Mouse (Mus musculus) monocyte, adult 2 months (primary cell): ENCODE measurements around the gene Utrn.

Experiments
- DNase-seq, 2 experiments: peaks; one replicate each; pipeline ENCODE4 v3.0.0; 2022; ENCODE audit warnings: low spot score in 2 of 2, low read depth in 1 of 2

The Utrn gene

DNA sequence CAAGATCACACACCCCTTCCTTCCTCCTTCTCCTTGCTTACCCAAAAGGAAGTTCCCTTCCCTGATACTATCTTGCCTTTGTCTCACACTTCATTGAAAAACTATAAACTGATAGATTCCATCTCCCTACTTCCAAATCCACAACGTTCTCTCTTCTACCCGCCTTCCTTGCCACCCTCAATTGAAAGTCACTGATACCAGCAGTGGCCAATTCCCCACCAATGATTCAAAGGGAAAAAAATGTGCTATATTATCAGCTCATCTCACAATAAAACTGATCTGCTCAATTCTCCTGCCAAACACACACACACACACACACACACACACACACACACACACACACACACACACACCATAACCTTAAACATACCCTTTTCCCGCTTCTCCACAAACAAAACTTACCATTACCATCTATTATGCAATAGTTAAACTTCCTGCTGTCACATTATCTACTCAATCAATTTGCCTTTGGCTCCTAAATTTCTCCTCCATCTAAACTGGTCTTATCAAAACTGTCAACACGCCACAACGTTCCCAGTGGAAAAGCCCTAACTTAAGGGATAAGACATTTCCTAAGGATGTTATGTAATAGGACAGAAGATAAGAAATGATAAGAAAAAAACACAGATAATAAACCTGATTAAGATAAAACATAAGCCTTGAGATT, 399.6 kb downstream of the Utrn start:
- no peak for DNase-seq

DNA sequence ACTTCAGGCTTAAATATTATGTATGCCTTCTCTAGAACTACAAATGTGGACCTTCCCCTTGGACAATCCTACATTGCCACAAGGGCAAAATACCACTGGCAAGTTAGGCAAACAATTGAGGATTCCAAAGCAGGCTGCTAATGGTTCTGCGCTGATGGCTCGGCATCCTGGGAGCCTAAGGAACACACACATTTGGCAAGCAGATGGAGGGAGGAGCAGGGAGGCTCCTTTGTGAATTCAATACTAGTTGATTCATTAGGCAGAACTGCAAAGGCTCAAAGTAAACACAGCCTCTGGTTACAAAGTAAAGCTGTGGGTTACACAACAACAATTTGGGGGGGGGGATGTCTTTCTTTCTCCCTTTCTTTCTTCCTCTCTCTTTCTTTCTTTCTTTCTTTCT, 401.6 kb downstream of the Utrn start:
- no peak for DNase-seq

- no peak for DNase-seq
Observed at GRCm38 (mm10) chr10:12460945-12461344, 408.2 kb downstream of the Utrn start.

DNA sequence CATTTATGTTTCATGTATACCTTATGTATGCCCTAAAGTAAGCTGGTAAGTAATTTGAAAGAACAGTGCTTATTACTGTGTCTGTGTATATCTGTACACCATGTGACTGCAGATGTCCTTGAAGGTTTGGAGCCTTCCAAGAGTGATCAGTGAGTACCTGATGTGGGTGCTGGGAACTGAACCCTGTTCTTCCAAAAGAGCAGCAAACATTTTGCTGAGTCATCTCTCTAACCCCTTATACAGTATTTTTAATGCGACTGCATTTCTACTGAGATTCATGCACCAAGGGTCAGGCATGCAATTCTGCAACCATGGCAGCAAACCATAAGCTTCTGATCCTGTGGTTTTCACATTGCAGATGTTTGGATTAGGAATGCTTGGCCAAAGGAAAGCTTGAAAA, 412.3 kb downstream of the Utrn start:
- DNase-seq: no peak

DNA sequence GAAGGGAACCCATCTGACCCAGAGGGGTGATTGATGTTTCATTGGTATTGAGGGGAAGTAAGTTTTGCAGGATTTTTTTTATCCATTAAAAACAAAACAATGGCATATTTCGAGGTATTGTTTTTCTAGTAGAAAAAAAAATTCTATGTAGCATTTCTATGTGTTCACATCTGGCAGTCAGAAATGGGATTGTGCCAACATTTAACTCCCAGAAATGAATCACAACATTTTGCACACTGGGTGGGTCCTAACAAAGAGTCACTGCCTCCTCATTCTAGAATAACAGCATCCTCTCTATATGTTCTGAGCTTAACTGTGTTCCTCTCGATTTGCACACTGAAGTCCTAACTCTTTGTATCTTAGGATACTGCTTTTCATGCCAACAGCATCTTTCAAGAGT, 416.5 kb downstream of the Utrn start:
- DNase-seq: no peak

GRCm38 (mm10) chr10:12444122-12444521, 425.0 kb downstream of the Utrn start:
- DNase-seq: no peak

- DNase-seq: no peak
Observed at GRCm38 (mm10) chr10:12433161-12433560, 436.0 kb downstream of the Utrn start.

DNA sequence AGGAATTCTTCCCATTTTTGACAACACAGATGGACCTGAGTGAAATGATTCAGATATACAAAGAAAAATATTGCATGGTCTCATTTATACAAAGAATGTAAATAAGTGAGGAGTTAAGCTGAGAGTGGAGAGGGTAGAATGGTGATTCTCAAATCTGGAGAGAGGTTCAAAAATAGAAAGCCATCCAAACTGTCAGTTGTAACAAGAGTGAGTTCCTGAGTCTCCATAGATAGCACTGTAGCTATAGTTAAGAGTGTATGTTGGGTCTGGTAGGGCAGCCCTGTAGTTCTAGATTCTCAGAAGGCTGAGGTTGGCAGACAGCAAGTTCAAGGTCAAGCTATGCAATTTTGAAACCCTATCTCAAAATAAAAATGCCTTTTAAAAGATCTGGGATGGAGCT, 438.8 kb downstream of the Utrn start:
- DNase-seq: no peak

DNA sequence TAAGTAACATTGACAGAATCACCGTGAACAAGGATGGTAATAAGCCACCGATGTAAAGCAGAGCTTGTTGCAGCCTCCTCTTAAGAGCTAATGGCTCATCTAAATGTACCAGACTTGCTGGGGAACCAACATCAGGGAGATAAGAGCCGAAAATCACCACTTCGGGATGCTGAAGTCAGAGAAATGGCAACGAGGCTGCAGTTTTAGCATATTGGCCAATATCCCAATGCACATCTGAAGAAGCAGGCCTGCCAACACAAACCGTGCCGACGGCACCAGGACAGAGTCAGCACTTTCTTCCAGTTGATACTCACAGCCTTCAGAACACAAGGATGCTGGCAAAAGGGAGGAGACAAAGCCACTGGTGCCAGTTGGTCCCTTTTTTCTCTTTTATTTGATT, 442.3 kb downstream of the Utrn start:
- no peak for DNase-seq

DNA sequence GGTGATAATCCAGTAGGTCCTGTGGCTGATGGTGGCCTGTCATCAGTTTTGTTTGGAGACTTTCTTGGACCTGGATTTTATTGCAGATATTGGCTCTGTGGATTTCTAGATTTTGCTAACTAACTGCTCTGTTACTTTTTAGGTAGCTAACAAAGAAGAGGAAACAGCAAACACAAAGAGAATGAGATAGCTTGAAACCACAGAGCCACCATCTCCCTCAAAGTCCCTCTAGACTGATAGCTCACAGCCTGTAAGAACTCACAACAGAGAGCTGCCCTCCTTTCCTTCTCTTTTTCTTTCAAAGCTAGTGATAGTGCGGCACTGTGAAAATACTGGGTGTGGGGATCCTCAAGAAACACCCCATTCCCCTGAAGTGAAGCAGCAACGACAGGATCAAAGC, 444.2 kb downstream of the Utrn start:
- no peak for DNase-seq

- no peak for DNase-seq
Observed at GRCm38 (mm10) chr10:12423994-12424725, 445.0 kb downstream of the Utrn start.

DNA sequence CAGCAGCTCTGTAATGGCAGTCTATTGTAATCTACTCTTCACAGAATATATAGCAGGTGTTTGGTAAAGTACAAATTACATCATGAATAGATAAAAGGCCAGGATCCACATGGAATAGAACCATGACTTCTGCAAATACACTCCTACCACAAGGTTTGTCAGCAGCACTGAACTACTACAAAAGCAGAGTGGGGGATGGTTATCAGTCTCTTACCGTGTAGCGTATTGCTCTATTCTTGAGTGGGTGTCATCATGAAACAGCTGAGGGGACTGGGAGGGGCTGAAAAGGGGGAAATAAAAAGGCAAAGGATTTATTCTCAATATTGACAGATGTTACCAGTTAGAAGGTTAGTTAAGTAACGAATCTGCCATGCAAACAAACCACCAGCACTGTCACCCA, 454.2 kb downstream of the Utrn start:
- DNase-seq: no peak

- no peak for DNase-seq
Observed at GRCm38 (mm10) chr10:12406338-12407110, 462.6 kb downstream of the Utrn start.

- no peak for DNase-seq
Observed at GRCm38 (mm10) chr10:12399450-12399849, 469.7 kb downstream of the Utrn start.

- no peak for DNase-seq
Observed at GRCm38 (mm10) chr10:12380139-12380538, 489.0 kb downstream of the Utrn start.

- no peak for DNase-seq
Observed at GRCm38 (mm10) chr10:12379123-12379522, 490.0 kb downstream of the Utrn start.

GRCm38 (mm10) chr10:12377727-12378126, 491.4 kb downstream of the Utrn start:
- DNase-seq: no peak

GRCm38 (mm10) chr10:12376015-12376414, 493.1 kb downstream of the Utrn start:
- no peak for DNase-seq

DNA sequence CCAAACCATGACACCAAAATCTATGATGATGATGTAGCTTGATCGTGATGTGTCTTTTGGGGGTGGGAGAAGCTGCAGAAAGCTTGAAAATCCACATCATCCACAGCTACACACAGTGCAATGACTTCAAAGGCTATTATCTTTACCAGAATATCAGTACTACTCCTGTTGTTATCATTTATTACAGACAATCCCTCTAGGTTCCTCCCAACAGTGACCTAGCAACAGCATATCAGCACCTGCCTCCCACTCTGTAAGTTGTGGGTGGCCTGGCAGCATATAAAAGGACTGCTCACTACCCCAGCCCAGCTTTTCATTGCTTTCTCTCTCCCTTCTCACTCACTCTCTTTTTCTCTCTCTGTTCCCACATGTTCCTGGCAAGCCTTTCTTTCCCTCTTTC, 494.4 kb downstream of the Utrn start:
- DNase-seq: no peak

DNA sequence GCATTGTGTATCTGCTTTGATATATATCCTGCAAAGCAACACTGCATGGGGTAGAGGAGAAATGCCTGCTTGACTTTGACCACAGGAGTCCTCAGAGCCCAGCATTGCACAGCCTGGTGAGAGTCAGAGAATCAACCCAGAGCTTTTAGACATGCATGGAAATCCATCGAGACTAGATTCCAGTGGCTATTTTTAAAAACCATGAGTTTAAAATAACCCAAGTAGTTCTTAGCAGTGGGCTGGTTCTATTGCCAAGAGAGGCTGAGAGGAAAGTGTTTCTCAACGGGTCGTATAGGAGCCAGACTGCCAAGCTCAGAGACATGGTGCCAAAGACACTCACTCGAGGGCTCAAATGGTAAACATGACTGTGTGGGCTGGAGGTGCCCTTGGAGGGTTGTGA, 514.6 kb downstream of the Utrn start:
- no peak for DNase-seq

- no peak for DNase-seq
Observed at GRCm38 (mm10) chr10:12354106-12354505, 515.1 kb downstream of the Utrn start.
